Mouse (Mus musculus) ES-Bruce4 (cell line): Measurements from ENCODE around the gene Ulk4.
"Not testable (repeated sequence)": the region's sequence is repeated elsewhere in the genome, so short reads cannot be mapped to it uniquely, and the experiment has no call there.

Experiments
- CTCF ChIP-seq: IDR thresholded peaks from one replicate; pipeline ENCODE4 v1.8.1; 2011; ENCODE audit warnings: low read depth, low read length
- POLR2A ChIP-seq: IDR thresholded peaks from one replicate; pipeline ENCODE4 v1.8.1; 2011; ENCODE audit warnings: low read length; ENCODE audit not compliant: insufficient read depth

- not testable (repeated sequence) for TF ChIP-seq CTCF, POLR2A
These were observed 231.3 kb downstream of the Ulk4 start for GRCm38 (mm10) chr9:121045657-121046056.
